Mouse (Mus musculus): Measurements from ENCODE around the gene Alkal2. TPM values are rescaled to one million over a fixed set of nuclear protein-coding genes. Genes with fewer than 3 reads are reported as not detected.
A peak's percentile ranks its signal among the peaks of the same experiment; 100 is the strongest.

Alkal2 gene
- polyA plus RNA-seq, 1 experiment from 2014 or later: 8.7 TPM

DNA sequence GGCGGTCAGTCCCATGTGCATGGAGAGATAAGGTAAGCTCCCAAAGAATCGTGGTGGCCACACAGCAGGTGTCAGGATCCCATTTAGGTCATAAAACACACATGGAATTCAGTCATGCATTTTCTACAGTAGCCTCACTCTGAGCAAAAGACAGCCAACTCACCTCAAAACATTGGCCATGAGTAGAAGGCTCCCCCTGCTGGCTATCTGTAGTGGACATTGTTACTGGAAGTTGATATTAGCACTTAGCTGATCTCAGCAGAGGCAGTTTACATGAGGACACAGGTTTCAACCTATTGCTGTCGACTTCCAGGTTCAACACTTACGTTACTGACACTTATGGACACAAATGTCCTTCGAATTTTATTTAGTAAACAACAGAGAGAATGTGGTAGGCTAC, 5.9 kb downstream of the Alkal2 start:
- Histone ChIP-seq H3K4me3 (no peak overlapping the region), H3K27ac (replicated peaks) (no peak overlapping the region), H3K9me3 (no peaks in the 10 kb centered on the region), H3K27me3 (replicated peaks; ENCODE audit: low read depth, poor library complexity, severe bottlenecking) (peaks cover 25% of the 10 kb centered on the region), H3K4me1 (no peaks in the 10 kb centered on the region; the same call in 1 of the 2 replicates), H3K36me3 (replicated peaks) (peaks cover 14% of the 10 kb centered on the region)
- WGBS: 41% methylated on average over 5 of the region's 5 CpGs
- peak; percentile 66 for DNase-seq (ENCODE audit: low spot score)

DNA sequence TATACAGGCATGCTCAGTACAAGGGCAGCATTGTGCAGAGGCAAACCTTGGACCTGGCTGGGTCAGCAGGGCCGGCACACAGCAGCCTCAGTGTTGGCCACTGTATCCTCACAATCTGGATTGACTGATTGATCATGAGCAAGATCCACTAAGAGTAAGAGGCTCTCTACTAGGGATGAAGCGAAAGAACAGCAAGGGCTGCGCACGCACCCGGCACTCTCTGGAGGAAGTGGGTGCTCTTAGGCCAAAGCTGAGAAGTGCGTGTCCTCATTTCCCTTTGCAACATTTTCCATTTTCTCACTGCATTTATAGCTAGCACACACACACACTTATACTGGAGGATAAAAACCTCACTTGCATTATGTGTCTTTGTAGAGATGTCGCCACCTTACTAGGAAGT, 7.3 kb downstream of the Alkal2 start:
- Histone ChIP-seq H3K27me3 (replicated peaks; ENCODE audit: low read depth, poor library complexity, severe bottlenecking) (peaks cover 11% of the 10 kb centered on the region), H3K27ac (replicated peaks) (no peak overlapping the region), H3K4me3 (no peak overlapping the region), H3K4me1 (no peaks in the 10 kb centered on the region), H3K36me3 (replicated peaks) (peaks cover 22% of the 10 kb centered on the region), H3K9me3 (no peaks in the 10 kb centered on the region)
- 86% methylated on average over 7 of the region's 7 CpGs for whole genome bisulfite sequencing
- DNase-seq (ENCODE audit: low spot score): no peak

GRCm38 (mm10) chr12:30897039-30897438, 12.9 kb downstream of the Alkal2 start:
- WGBS: 96% methylated on average over 4 of the region's 4 CpGs

GRCm38 (mm10) chr12:30908658-30909057, 24.5 kb downstream of the Alkal2 start:
- Histone ChIP-seq H3K4me1 (peaks cover 18% of the 10 kb centered on the region), H3K4me3 (no peak overlapping the region), H3K9me3 (no peaks in the 10 kb centered on the region), H3K27ac (replicated peaks) (no peak overlapping the region), H3K36me3 (replicated peaks) (peaks cover 20% of the 10 kb centered on the region), H3K27me3 (replicated peaks; ENCODE audit: low read depth, poor library complexity, severe bottlenecking) (no peaks in the 10 kb centered on the region)
- no peak for DNase-seq (ENCODE audit: low spot score)
- 84% methylated on average over 1 of the region's 1 CpGs for WGBS

More at GRCm38 (mm10) chr12:30897039-30897438, 12.9 kb downstream of the Alkal2 start:
- peaks cover 57% of the 10 kb centered on the region for H3K36me3 ChIP-seq (replicated peaks)
- no peak for DNase-seq (ENCODE audit: low spot score)
- no peaks in the 10 kb centered on the region for H3K9me3 ChIP-seq
- H3K4me1 ChIP-seq: no peaks in the 10 kb centered on the region
- H3K27ac ChIP-seq (replicated peaks): no peak overlapping the region
- no peak overlapping the region for H3K4me3 ChIP-seq
- H3K27me3 ChIP-seq (replicated peaks; ENCODE audit: low read depth, poor library complexity, severe bottlenecking): no peaks in the 10 kb centered on the region

DNA sequence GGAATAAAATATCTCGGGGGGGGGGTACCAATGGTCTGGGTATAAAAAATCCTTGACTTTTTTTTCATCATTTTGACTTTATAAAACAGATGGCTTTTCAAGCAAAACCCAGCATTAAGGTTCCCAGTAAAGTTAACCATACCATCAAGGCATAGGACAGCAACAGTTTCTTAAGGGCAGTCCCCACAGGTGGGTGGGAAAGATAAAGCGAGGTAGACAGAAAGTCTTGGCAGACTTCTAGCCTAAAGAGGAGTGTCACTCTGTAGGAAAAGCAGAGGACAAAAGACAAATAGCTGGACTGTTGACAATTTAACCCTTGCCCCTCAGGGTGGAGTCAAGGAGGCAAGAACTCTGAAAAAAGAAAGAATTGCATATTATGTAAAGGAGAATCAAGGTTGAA, 25.8 kb downstream of the Alkal2 start:
- WGBS: 86% methylated on average over 2 of the region's 2 CpGs
- no peak for DNase-seq (ENCODE audit: low spot score)

DNA sequence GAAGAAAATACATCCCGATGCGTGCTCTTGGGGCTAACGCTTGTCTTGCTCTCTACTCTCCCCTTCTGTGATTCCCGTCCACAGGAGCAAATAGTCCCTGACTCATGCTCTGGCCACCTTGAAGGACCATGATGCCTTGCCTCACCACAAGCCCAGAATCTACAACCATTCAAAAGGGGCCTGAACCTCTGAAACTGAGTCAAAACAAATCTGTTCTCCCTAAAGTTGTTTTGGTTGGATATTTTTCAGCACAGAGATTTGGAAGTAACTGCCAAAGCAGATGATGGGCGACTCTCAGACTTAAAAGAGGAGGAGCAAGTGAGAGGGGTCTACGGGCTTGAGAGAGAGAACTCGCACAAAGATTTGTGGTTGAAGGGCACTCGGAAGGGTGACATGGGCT, 26.7 kb downstream of the Alkal2 start:
- no peak for DNase-seq (ENCODE audit: low spot score)
- Histone ChIP-seq H3K4me1 (peaks cover 18% of the 10 kb centered on the region), H3K9me3 (0 out of 2 replicates have a peak, but pooled peaks cover 2% of the 10 kb centered on the region), H3K27ac (replicated peaks) (peak overlapping the region; percentile 91), H3K27me3 (replicated peaks; ENCODE audit: low read depth, poor library complexity, severe bottlenecking) (no peaks in the 10 kb centered on the region), H3K4me3 (peak overlapping the region; percentile 83), H3K36me3 (replicated peaks) (peaks cover under 1% of the 10 kb centered on the region; the same call in 1 of the 2 replicates)
- WGBS: 20% methylated on average over 8 of the region's 8 CpGs

More for the DNA sequence above, 25.8 kb downstream of the Alkal2 start:
- H3K4me3 ChIP-seq: no peak overlapping the region
- peaks cover 18% of the 10 kb centered on the region for H3K4me1 ChIP-seq
- peaks cover 8% of the 10 kb centered on the region for H3K36me3 ChIP-seq (replicated peaks)
- no peak overlapping the region for H3K27ac ChIP-seq (replicated peaks)
- no peaks in the 10 kb centered on the region for H3K9me3 ChIP-seq
- H3K27me3 ChIP-seq (replicated peaks; ENCODE audit: low read depth, poor library complexity, severe bottlenecking): no peaks in the 10 kb centered on the region

DNA sequence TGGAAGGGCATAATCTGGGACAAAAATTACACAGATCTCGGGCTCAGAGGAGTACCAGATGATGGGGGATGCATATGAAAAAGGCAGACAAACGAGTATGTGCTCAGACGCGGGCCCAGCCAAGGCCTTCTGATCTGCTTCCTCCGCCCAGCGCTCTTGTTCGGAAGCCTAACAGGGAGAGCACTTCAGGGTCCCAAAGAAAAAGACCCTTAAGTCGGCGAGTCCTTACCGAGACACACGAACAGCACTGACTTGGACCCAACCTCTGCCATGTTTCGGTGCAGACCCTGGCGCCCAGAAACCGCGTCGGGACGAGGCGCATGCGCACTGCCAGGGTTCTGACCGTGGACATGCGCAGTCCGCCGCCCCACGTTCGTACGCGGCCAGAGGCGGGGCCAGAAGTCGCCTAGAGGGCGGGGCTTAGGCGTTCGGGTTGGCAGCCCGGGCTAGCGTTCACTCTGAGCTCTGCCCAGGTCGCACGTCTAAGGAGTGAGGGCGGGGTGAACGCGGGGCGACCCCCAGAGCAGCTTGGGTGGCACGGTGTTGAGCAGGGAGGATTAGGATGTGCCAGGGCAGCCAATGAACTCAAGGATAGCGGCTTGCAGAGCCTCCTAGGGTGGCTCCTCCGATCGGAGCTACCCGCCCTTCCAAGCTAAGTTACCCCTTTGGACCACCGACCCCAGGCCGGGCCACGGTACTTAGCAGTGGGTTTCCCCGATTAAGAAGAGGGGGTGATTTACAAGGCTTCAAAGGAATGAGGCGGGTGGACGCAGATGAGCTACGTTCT, 27.3 kb downstream of the Alkal2 start, which contains the start of the genes Acp1 and Sh3yl1:
TSS of gene Acp1 (minus strand) at position 329 of the 787 bp plus-strand sequence.
TSS of gene Sh3yl1 (plus strand) at position 408 of the 787 bp plus-strand sequence.
- H3K27ac ChIP-seq (replicated peaks): peak within 1 kb of the TSS; percentile 91
- H3K4me3 ChIP-seq: peak within 1 kb of the TSS; percentile 83
- H3K4me1 ChIP-seq: peaks cover 18% of the 10 kb centered on the region
- 0 out of 2 replicates have a peak, but pooled peaks cover 2% of the 10 kb centered on the region for H3K9me3 ChIP-seq
- WGBS: under 1% methylated on average over 52 of the region's 52 CpGs
- peak; percentile 95 for DNase-seq (ENCODE audit: low spot score)
- no peaks in the 10 kb centered on the region for H3K36me3 ChIP-seq (replicated peaks)
- H3K27me3 ChIP-seq (replicated peaks; ENCODE audit: low read depth, poor library complexity, severe bottlenecking): no peaks in the 10 kb centered on the region

- Histone ChIP-seq H3K27me3 (replicated peaks; ENCODE audit: low read depth, poor library complexity, severe bottlenecking) (no peaks in the 10 kb centered on the region), H3K36me3 (replicated peaks) (no peaks in the 10 kb centered on the region), H3K9me3 (0 out of 2 replicates have a peak, but pooled peaks cover 2% of the 10 kb centered on the region), H3K27ac (replicated peaks) (peak overlapping the region; percentile 91), H3K4me3 (peak overlapping the region; percentile 83), H3K4me1 (peaks cover 18% of the 10 kb centered on the region)
- peak; percentile 63 for DNase-seq (ENCODE audit: low spot score)
- WGBS: under 1% methylated on average over 19 of the region's 19 CpGs
Measured at GRCm38 (mm10) chr12:30912048-30912381, 27.9 kb downstream of the Alkal2 start.

GRCm38 (mm10) chr12:30912840-30913239, 28.7 kb downstream of the Alkal2 start:
- Histone ChIP-seq H3K27ac (replicated peaks) (no peak overlapping the region), H3K4me3 (peak overlapping the region; percentile 83; the same call in 1 of the 2 replicates), H3K36me3 (replicated peaks) (no peaks in the 10 kb centered on the region), H3K27me3 (replicated peaks; ENCODE audit: low read depth, poor library complexity, severe bottlenecking) (no peaks in the 10 kb centered on the region), H3K9me3 (0 out of 2 replicates have a peak, but pooled peaks cover 2% of the 10 kb centered on the region), H3K4me1 (peaks cover 18% of the 10 kb centered on the region)
- 61% methylated on average over 3 of the region's 3 CpGs for WGBS
- no peak for DNase-seq (ENCODE audit: low spot score)

- H3K4me3 ChIP-seq: no peak overlapping the region
- no peak overlapping the region for H3K27ac ChIP-seq (replicated peaks)
- WGBS: 89% methylated on average over 3 of the region's 3 CpGs
- H3K36me3 ChIP-seq (replicated peaks): peaks cover 5% of the 10 kb centered on the region; the same call in 1 of the 2 replicates
- H3K9me3 ChIP-seq: no peaks in the 10 kb centered on the region
- H3K4me1 ChIP-seq: no peaks in the 10 kb centered on the region
- no peak for DNase-seq (ENCODE audit: low spot score)
- no peaks in the 10 kb centered on the region for H3K27me3 ChIP-seq (replicated peaks; ENCODE audit: low read depth, poor library complexity, severe bottlenecking)
Measured at GRCm38 (mm10) chr12:30922401-30922800, 38.3 kb downstream of the Alkal2 start.

GRCm38 (mm10) chr12:30928182-30928581, 44.1 kb downstream of the Alkal2 start:
- H3K27me3 ChIP-seq (replicated peaks; ENCODE audit: low read depth, poor library complexity, severe bottlenecking): no peaks in the 10 kb centered on the region
- H3K4me1 ChIP-seq: no peaks in the 10 kb centered on the region
- H3K4me3 ChIP-seq: no peak overlapping the region
- H3K9me3 ChIP-seq: no peaks in the 10 kb centered on the region
- no peak overlapping the region for H3K27ac ChIP-seq (replicated peaks)
- H3K36me3 ChIP-seq (replicated peaks): no peaks in the 10 kb centered on the region; the same call in 1 of the 2 replicates
- DNase-seq (ENCODE audit: low spot score): no peak
- 91% methylated on average over 6 of the region's 6 CpGs for WGBS

- no peaks in the 10 kb centered on the region; the same call in 1 of the 2 replicates for H3K36me3 ChIP-seq (replicated peaks)
- 75% methylated on average over 2 of the region's 2 CpGs for WGBS
Measured at GRCm38 (mm10) chr12:30933299-30933698, 49.2 kb downstream of the Alkal2 start.

GRCm38 (mm10) chr12:30936899-30937298, 52.8 kb downstream of the Alkal2 start:
- Histone ChIP-seq H3K36me3 (replicated peaks) (peaks cover 12% of the 10 kb centered on the region), H3K4me1 (no peaks in the 10 kb centered on the region), H3K9me3 (no peaks in the 10 kb centered on the region), H3K27me3 (replicated peaks; ENCODE audit: low read depth, poor library complexity, severe bottlenecking) (no peaks in the 10 kb centered on the region), H3K4me3 (no peak overlapping the region), H3K27ac (replicated peaks) (no peak overlapping the region)
- DNase-seq (ENCODE audit: low spot score): no peak
- WGBS: 75% methylated on average over 2 of the region's 2 CpGs

More at GRCm38 (mm10) chr12:30933299-30933698, 49.2 kb downstream of the Alkal2 start:
- no peak overlapping the region for H3K4me3 ChIP-seq
- H3K27me3 ChIP-seq (replicated peaks; ENCODE audit: low read depth, poor library complexity, severe bottlenecking): no peaks in the 10 kb centered on the region
- DNase-seq (ENCODE audit: low spot score): no peak
- no peaks in the 10 kb centered on the region for H3K4me1 ChIP-seq
- H3K27ac ChIP-seq (replicated peaks): no peak overlapping the region
- H3K9me3 ChIP-seq: no peaks in the 10 kb centered on the region
